ENCODE assay signal across 8 mouse cellular contexts in genomic region chr2:178507379-178508014, GRCm38 (mm10).
DNase-seq lines count a peak whose midpoint lies in the region; ATAC-seq and TF ChIP-seq lines count a peak whose summit lies in the region.

No protein-coding gene starts in this region.

- peak; percentile 51 to 85 for DNase-seq in heart, adult 18-20 months
- no peak for DNase-seq in heart, postnatal 25 days (ENCODE audit: low spot score)
- DNase-seq in cerebellum, adult 8-10 months, result peak; percentile 73
- peak; percentile 76 to 81 for DNase-seq in frontal cortex, postnatal 25 days (ENCODE audit: low spot score in 2 of 2)
- DNase-seq in kidney, adult 2 months, result peak; percentile 65
- peak; percentile 77 for DNase-seq in left cerebral cortex, postnatal 4 days
- DNase-seq in spleen, postnatal 10 days (ENCODE audit: low spot score in 2 of 2), result peak; percentile 57 to 81

- intact Hi-C loops in heart, postnatal 25 days (cut with DNase I), result loop anchor here (2.0 to 5.0 kb wide), 3 partner anchors 80 to 685 kb away; no protein-coding TSS in a partner anchor
- intact Hi-C loops in left cerebral cortex, postnatal 4 days (cut with DNase I), result loop anchor here (5.0 to 10.0 kb wide), 3 partner anchors 117 to 1370 kb away; partner anchors contain the start of gene Cdh4

- no peaks in the 10 kb centered on the region for H3K27me3 ChIP-seq in kidney, adult 2 months (replicated peaks; ENCODE audit: control insufficient read depth, insufficient read depth, low read length)
- H3K27me3 ChIP-seq in midbrain, embryonic 16.5 days (ENCODE audit: control insufficient read depth, insufficient read depth, low read depth, low read length), result no peaks in the 10 kb centered on the region

- no peaks in the 10 kb centered on the region for H3K4me1 ChIP-seq in kidney, adult 2 months (ENCODE audit: control insufficient read depth, insufficient read depth, low read length)
- peaks cover 4% of the 10 kb centered on the region; the same call in 1 of the 2 replicates for H3K4me1 ChIP-seq in midbrain, embryonic 16.5 days (ENCODE audit: control insufficient read depth, insufficient read depth, low read length)

- peak; percentile 76 for ATAC-seq in midbrain, embryonic 16.5 days

- no peak for TF ChIP-seq POLR2A in kidney, adult 2 months (IDR thresholded peaks at IDR 0.05; ENCODE audit: low read depth, low read length)

- TF ChIP-seq CTCF in kidney, adult 2 months (conservative IDR thresholded peaks at IDR 0.05; ENCODE audit: insufficient read depth, insufficient read length, low read depth, low read length), result peak; percentile 85

- 32% methylated on average over 6 of the region's 6 CpGs for WGBS in kidney, adult 2 months
- 38% methylated on average over 6 of the region's 6 CpGs for WGBS in midbrain, embryonic 16.5 days

- H3K27ac ChIP-seq in kidney, adult 2 months (ENCODE audit: insufficient read depth, low read depth, low read length), result no peak overlapping the region
- H3K27ac ChIP-seq in midbrain, embryonic 16.5 days (ENCODE audit: low read length), result peak overlapping the region; percentile 47

- no peak overlapping the region for H3K9ac ChIP-seq in midbrain, embryonic 16.5 days (ENCODE audit: low read depth, low read length)

- no peaks in the 10 kb centered on the region for H3K9me3 ChIP-seq in midbrain, embryonic 16.5 days (replicated peaks; ENCODE audit: control insufficient read depth, low read length, poor library complexity, severe bottlenecking)

- no peaks in the 10 kb centered on the region for H3K36me3 ChIP-seq in kidney, adult 2 months (ENCODE audit: control insufficient read depth, insufficient read depth, low read length)
- H3K36me3 ChIP-seq in midbrain, embryonic 16.5 days (ENCODE audit: control insufficient read depth, insufficient read depth, low read length), result no peaks in the 10 kb centered on the region

- H3K4me2 ChIP-seq in midbrain, embryonic 16.5 days (ENCODE audit: low read length), result no peak overlapping the region

- no peak overlapping the region for H3K4me3 ChIP-seq in kidney, adult 2 months (ENCODE audit: insufficient read depth, low read depth, low read length)
- H3K4me3 ChIP-seq in midbrain, embryonic 16.5 days (ENCODE audit: low read depth, low read length), result no peak overlapping the region
